In the genomic region with DNA sequence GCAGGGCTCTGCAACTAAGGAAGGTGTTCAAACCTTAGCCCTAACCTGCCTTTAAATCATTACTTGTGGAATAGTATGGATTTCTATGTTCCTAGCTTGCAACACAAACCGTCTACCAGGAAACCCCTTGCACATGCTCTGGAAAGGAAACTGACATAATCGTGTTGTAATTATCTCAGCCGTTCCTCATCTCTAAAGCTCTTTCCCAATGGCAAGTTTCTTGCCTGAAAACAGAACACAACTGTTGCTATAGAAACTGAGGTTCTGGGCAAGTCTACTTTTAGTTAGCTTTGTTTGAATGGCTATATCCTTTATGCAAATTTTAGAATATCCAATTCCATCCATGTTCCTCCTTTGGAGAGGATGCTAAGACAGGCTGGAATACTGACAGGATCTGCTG, we compare ENCODE assay signal across 17 mouse cellular contexts.
A peak's percentile ranks its signal among the peaks of the same experiment; 100 is the strongest.
DNase-seq lines count a peak whose midpoint lies in the region; ATAC-seq and TF ChIP-seq lines count a peak whose summit lies in the region.
"Had no signal": no experiment of that assay in that cellular context is flagged by ENCODE, and none has a peak within 500 bp of the region (broad histone marks: within the 10 kb centered on the region; RNA-seq: fewer than 3 reads in every experiment).

No protein-coding gene starts in this region.

- H3K9me3 ChIP-seq in forebrain, postnatal 0 days (ENCODE audit: low read length): no peaks in the 10 kb centered on the region
- H3K9me3 ChIP-seq in forebrain, embryonic 13.5 days (replicated peaks): no peaks in the 10 kb centered on the region
- no peaks in the 10 kb centered on the region for H3K9me3 ChIP-seq in liver, embryonic 14.5 days (ENCODE audit: control insufficient read depth, low read length)
- H3K9me3 ChIP-seq in liver, embryonic 12.5 days (replicated peaks): no peaks in the 10 kb centered on the region
- H3K9me3 ChIP-seq: heart, embryonic 10.5 days; liver, embryonic 15.5 days had no signal

- DNase-seq in forebrain, postnatal 0 days: no peak
- no peak for DNase-seq in liver, embryonic 14.5 days (ENCODE audit: low read depth in 3 of 3, low spot score in 3 of 3)
- no peak for DNase-seq in c-Kit-positive CD71-positive TER-119-positive erythroid progenitor cells, embryonic 14.5 days (ENCODE audit: low spot score)
- DNase-seq: adrenal gland, postnatal 36 days; B cell, adult 2 months; gastrocnemius, postnatal 36 days; kidney, adult 8-10 months; kidney, postnatal 14 days; thymus, postnatal 14 days had no signal

- no peak overlapping the region for H3K4me3 ChIP-seq in forebrain, postnatal 0 days (ENCODE audit: low read depth, low read length)
- no peak overlapping the region for H3K4me3 ChIP-seq in forebrain, embryonic 13.5 days
- H3K4me3 ChIP-seq in liver, embryonic 14.5 days (ENCODE audit: insufficient read depth in 1 of 2, low read depth in 2 of 2, low read length in 2 of 2): no peak overlapping the region
- no peak overlapping the region for H3K4me3 ChIP-seq in liver, embryonic 12.5 days
- no peak overlapping the region for H3K4me3 ChIP-seq in small intestine, adult 2 months (ENCODE audit: low read depth, low read length)
- H3K4me3 ChIP-seq: heart, embryonic 10.5 days; liver, embryonic 15.5 days had no signal

- 0 out of 2 replicates have a peak, but pooled peaks have one; percentile 17 for TF ChIP-seq EP300 in liver, embryonic 14.5 days (IDR thresholded peaks at IDR 0.05; ENCODE audit: low read depth)

- no peak overlapping the region for H3K4me2 ChIP-seq in forebrain, postnatal 0 days (ENCODE audit: low read depth)
- no peak overlapping the region for H3K4me2 ChIP-seq in forebrain, embryonic 13.5 days
- no peak overlapping the region for H3K4me2 ChIP-seq in liver, embryonic 14.5 days (ENCODE audit: low read depth)
- no peak overlapping the region for H3K4me2 ChIP-seq in liver, embryonic 12.5 days
- H3K4me2 ChIP-seq: hindbrain, embryonic 14.5 days; liver, embryonic 15.5 days; midbrain, embryonic 11.5 days had no signal

- 27% methylated on average over 3 of the region's 3 CpGs for WGBS in forebrain, postnatal 0 days
- 68% methylated on average over 3 of the region's 3 CpGs for WGBS in forebrain, embryonic 13.5 days
- WGBS in liver, embryonic 14.5 days (ENCODE audit: insufficient replicate concordance): 53% methylated on average over 3 of the region's 3 CpGs
- 72% methylated on average over 3 of the region's 3 CpGs for WGBS in liver, embryonic 12.5 days (ENCODE audit: insufficient replicate concordance)
- WGBS in small intestine, adult 2 months: 74% methylated on average over 3 of the region's 3 CpGs

- ATAC-seq in forebrain, postnatal 0 days: peak; percentile 60
- ATAC-seq in forebrain, embryonic 13.5 days: no peak
- ATAC-seq in liver, embryonic 14.5 days (ENCODE audit: insufficient read depth): no peak
- no peak for ATAC-seq in liver, embryonic 12.5 days
- ATAC-seq in common myeloid progenitor, adult 5-6 weeks (replicated peaks; ENCODE audit: low read depth, poor library complexity, severe bottlenecking): peak; percentile 45; the same call in 1 of the 2 replicates

- TF ChIP-seq CTCF in forebrain, postnatal 0 days (IDR thresholded peaks at IDR 0.05; ENCODE audit: low read depth): no peak
- TF ChIP-seq CTCF in liver, embryonic 14.5 days (IDR thresholded peaks at IDR 0.05; ENCODE audit: low read depth): no peak
- TF ChIP-seq CTCF in small intestine, adult 2 months (IDR thresholded peaks at IDR 0.05; ENCODE audit: extremely low read depth, insufficient read length, insufficient replicate concordance, low read depth, low read length): no peak

- peaks cover 7% of the 10 kb centered on the region; the same call in 1 of the 2 replicates for H3K4me1 ChIP-seq in forebrain, postnatal 0 days (ENCODE audit: insufficient read depth)
- H3K4me1 ChIP-seq in forebrain, embryonic 13.5 days: peaks cover 14% of the 10 kb centered on the region
- 0 out of 4 replicates have a peak, but pooled peaks cover 0 to 3% of the 10 kb centered on the region in 2 experiments for H3K4me1 ChIP-seq in liver, embryonic 14.5 days (replicated peaks; ENCODE audit: control insufficient read depth in 2 of 2, insufficient read depth in 2 of 2, low read length in 1 of 2)
- H3K4me1 ChIP-seq in liver, embryonic 12.5 days: no peaks in the 10 kb centered on the region
- H3K4me1 ChIP-seq in small intestine, adult 2 months (ENCODE audit: control insufficient read depth, insufficient read depth, insufficient read length, low read length): 0 out of 2 replicates have a peak, but pooled peaks cover 2% of the 10 kb centered on the region

- H3K36me3 ChIP-seq in forebrain, postnatal 0 days (ENCODE audit: insufficient read depth): peaks cover 3% of the 10 kb centered on the region
- peaks cover 26% of the 10 kb centered on the region for H3K36me3 ChIP-seq in forebrain, embryonic 13.5 days (ENCODE audit: poor library complexity, severe bottlenecking)
- no peaks in the 10 kb centered on the region for H3K36me3 ChIP-seq in liver, embryonic 14.5 days (replicated peaks; ENCODE audit: control insufficient read depth, insufficient read depth, low read depth)
- H3K36me3 ChIP-seq in liver, embryonic 12.5 days: peaks cover 20% of the 10 kb centered on the region
- H3K36me3 ChIP-seq in small intestine, adult 2 months (ENCODE audit: control insufficient read depth, insufficient read depth, low read length): peaks cover 28% of the 10 kb centered on the region
- H3K36me3 ChIP-seq: liver, embryonic 15.5 days had no signal

- H3K27ac ChIP-seq in forebrain, postnatal 0 days (ENCODE audit: low read depth, low read length): peak overlapping the region; percentile 58
- H3K27ac ChIP-seq in forebrain, embryonic 13.5 days: no peak overlapping the region
- H3K27ac ChIP-seq in liver, embryonic 14.5 days: no peak overlapping the region
- no peak overlapping the region for H3K27ac ChIP-seq in liver, embryonic 12.5 days
- H3K27ac ChIP-seq in small intestine, adult 2 months (ENCODE audit: insufficient read depth, low read depth, low read length): peak overlapping the region; percentile 19; the same call in 1 of the 2 replicates
- H3K27ac ChIP-seq: heart, embryonic 10.5 days; hindbrain, embryonic 14.5 days; liver, embryonic 15.5 days had no signal

- no peak overlapping the region for H3K9ac ChIP-seq in forebrain, postnatal 0 days
- no peak overlapping the region for H3K9ac ChIP-seq in forebrain, embryonic 13.5 days
- no peak overlapping the region for H3K9ac ChIP-seq in liver, embryonic 14.5 days (replicated peaks)
- H3K9ac ChIP-seq in liver, embryonic 12.5 days: no peak overlapping the region
- H3K9ac ChIP-seq: hindbrain, embryonic 14.5 days; liver, embryonic 15.5 days had no signal

- no peak for TF ChIP-seq POLR2A in small intestine, adult 2 months (IDR thresholded peaks at IDR 0.05; ENCODE audit: low read depth, low read length)

- no peaks in the 10 kb centered on the region for H3K27me3 ChIP-seq in forebrain, postnatal 0 days (ENCODE audit: insufficient read depth, low read length)
- no peaks in the 10 kb centered on the region for H3K27me3 ChIP-seq in forebrain, embryonic 13.5 days
- H3K27me3 ChIP-seq in liver, embryonic 14.5 days (ENCODE audit: control insufficient read depth, insufficient read depth, low read length): no peaks in the 10 kb centered on the region
- H3K27me3 ChIP-seq in liver, embryonic 12.5 days (replicated peaks): no peaks in the 10 kb centered on the region
- H3K27me3 ChIP-seq in small intestine, adult 2 months (ENCODE audit: control insufficient read depth, insufficient read depth, low read length): no peaks in the 10 kb centered on the region
- H3K27me3 ChIP-seq: liver, embryonic 15.5 days had no signal

Comparison
In these comparisons a context has a peak if more than half of its experiments do, and no peak if none do; other contexts are left out.
1. ATAC-seq: peak in forebrain, postnatal 0 days (single experiment) and common myeloid progenitor, adult 5-6 weeks (single experiment); none in forebrain, embryonic 13.5 days (single experiment), liver, embryonic 14.5 days (single experiment) and liver, embryonic 12.5 days (single experiment).
2. H3K27ac ChIP-seq: peak in forebrain, postnatal 0 days (single experiment) and small intestine, adult 2 months (single experiment); none in forebrain, embryonic 13.5 days (single experiment), liver, embryonic 14.5 days (single experiment) and liver, embryonic 12.5 days (single experiment).